Mouse (Mus musculus) liver, embryonic 15.5 days (tissue): ENCODE data around the gene Nudt7. TPM values are rescaled to one million over a fixed set of nuclear protein-coding genes. Genes with fewer than 3 reads are reported as not detected.

Experiments used
- ATAC-seq: fragments of 200-750 bp; cut with Nextera tagmentation; 2 replicates; pipeline ENCODE4 v1.8.0; 2017; ENCODE audit warnings: moderate number of reproducible peaks, mild to moderate bottlenecking, moderate library complexity; ENCODE audit not compliant: insufficient read depth
- H3K27ac ChIP-seq: fragments of 300-500 bp; sonication (generic); replicated peaks from 2 replicates; pipeline ENCODE4 v1.5.1; 2015; ENCODE audit warnings: mild to moderate bottlenecking, inconsistent platforms
- H3K27me3 ChIP-seq: fragments of 300-500 bp; sonication (generic); 2 replicates; pipeline ENCODE4 v1.6.1; 2015; ENCODE audit warnings: mild to moderate bottlenecking, inconsistent platforms
- H3K36me3 ChIP-seq: fragments of 300-500 bp; sonication (generic); replicated peaks from 2 replicates; pipeline ENCODE4 v1.6.1; 2015; ENCODE audit warnings: moderate library complexity, mild to moderate bottlenecking, inconsistent platforms
- H3K4me1 ChIP-seq: fragments of 300-500 bp; sonication (generic); replicated peaks from 2 replicates; pipeline ENCODE4 v1.6.1; 2015; ENCODE audit warnings: inconsistent platforms
- H3K4me2 ChIP-seq: fragments of 300-500 bp; sonication (generic); 2 replicates; pipeline ENCODE4 v1.6.1; 2015; ENCODE audit warnings: moderate library complexity, mild to moderate bottlenecking, inconsistent platforms
- H3K4me3 ChIP-seq: fragments of 300-500 bp; sonication (generic); replicated peaks from 2 replicates; pipeline ENCODE4 v1.5.1; 2015; ENCODE audit warnings: mild to moderate bottlenecking, inconsistent platforms
- H3K9ac ChIP-seq: fragments of 300-500 bp; sonication (generic); 2 replicates; pipeline ENCODE4 v1.6.1; 2015; ENCODE audit warnings: moderate library complexity, mild to moderate bottlenecking, inconsistent platforms
- H3K9me3 ChIP-seq: fragments of 300-500 bp; sonication (generic); replicated peaks from 2 replicates; pipeline ENCODE4 v1.6.1; 2016; ENCODE audit warnings: inconsistent platforms
- WGBS: fragments of 180-500 bp; shearing (Covaris S2); methylation state at CpG from one replicate; pipeline ENCODE4 v1.1.7; 2015; ENCODE audit warnings: mixed read lengths; ENCODE audit not compliant: insufficient replicate concordance; 5-methylcytosine and 5-hydroxymethylcytosine counted together
- polyA plus RNA-seq: library from polyadenylated mRNA; unstranded; fragments of >200 nt; fragmentation: Nextera tagmentation; extraction: Ambion mirVana; gene quantifications from 2 replicates; pipeline ENCODE4 v1.2.1, GENCODE M21; 2015

The Nudt7 gene
- polyA plus RNA-seq, 1 experiment from 2014 or later: 15.6 TPM

GRCm38 (mm10) chr8:114143645-114144290, 10.4 kb downstream of the Nudt7 start:
- Histone ChIP-seq H3K9me3 (no peaks in the 10 kb centered on the region), H3K4me2 (no peak overlapping the region), H3K27ac (no peak overlapping the region), H3K4me3 (no peak overlapping the region), H3K27me3 (no peaks in the 10 kb centered on the region), H3K9ac (no peak overlapping the region), H3K4me1 (peaks cover 9% of the 10 kb centered on the region), H3K36me3 (peaks cover 4% of the 10 kb centered on the region; the same call in 1 of the 2 replicates)
- 56% methylated on average over 4 of the region's 4 CpGs for WGBS
- ATAC-seq: no peak

- H3K27me3 ChIP-seq: no peaks in the 10 kb centered on the region
- H3K36me3 ChIP-seq: 0 out of 2 replicates have a peak, but pooled peaks cover 4% of the 10 kb centered on the region
- H3K4me3 ChIP-seq: no peak overlapping the region
- no peak overlapping the region for H3K9ac ChIP-seq
- no peaks in the 10 kb centered on the region for H3K9me3 ChIP-seq
- no peak overlapping the region for H3K27ac ChIP-seq
- no peaks in the 10 kb centered on the region for H3K4me1 ChIP-seq
- WGBS: 69% methylated on average over 6 of the region's 6 CpGs
- H3K4me2 ChIP-seq: no peak overlapping the region
- ATAC-seq: no peak
These were observed 20.1 kb downstream of the Nudt7 start for GRCm38 (mm10) chr8:114153311-114154045.

- Histone ChIP-seq H3K4me2 (no peak overlapping the region), H3K36me3 (no peaks in the 10 kb centered on the region), H3K9me3 (no peaks in the 10 kb centered on the region), H3K4me1 (no peaks in the 10 kb centered on the region), H3K27me3 (no peaks in the 10 kb centered on the region), H3K9ac (no peak overlapping the region), H3K27ac (no peak overlapping the region), H3K4me3 (no peak overlapping the region)
- no peak for ATAC-seq
- WGBS: 42% methylated on average over 2 of the region's 2 CpGs
These were observed 25.2 kb downstream of the Nudt7 start for GRCm38 (mm10) chr8:114158586-114158985.

GRCm38 (mm10) chr8:114159666-114160065, 26.3 kb downstream of the Nudt7 start:
- ATAC-seq: no peak
- Histone ChIP-seq H3K9ac (no peak overlapping the region), H3K27me3 (no peaks in the 10 kb centered on the region), H3K4me2 (no peak overlapping the region), H3K27ac (no peak overlapping the region), H3K4me3 (no peak overlapping the region), H3K9me3 (no peaks in the 10 kb centered on the region), H3K4me1 (no peaks in the 10 kb centered on the region), H3K36me3 (no peaks in the 10 kb centered on the region)
- WGBS: 65% methylated on average over 3 of the region's 3 CpGs

GRCm38 (mm10) chr8:114163871-114164270, 30.5 kb downstream of the Nudt7 start:
- 61% methylated on average over 3 of the region's 3 CpGs for WGBS
- Histone ChIP-seq H3K9me3 (no peaks in the 10 kb centered on the region), H3K4me1 (no peaks in the 10 kb centered on the region), H3K4me2 (no peak overlapping the region), H3K27me3 (no peaks in the 10 kb centered on the region), H3K4me3 (no peak overlapping the region), H3K36me3 (no peaks in the 10 kb centered on the region), H3K27ac (no peak overlapping the region), H3K9ac (no peak overlapping the region)
- ATAC-seq: no peak

GRCm38 (mm10) chr8:114164444-114165096, 31.2 kb downstream of the Nudt7 start:
- H3K4me3 ChIP-seq: no peak overlapping the region
- H3K27me3 ChIP-seq: no peaks in the 10 kb centered on the region
- no peaks in the 10 kb centered on the region for H3K9me3 ChIP-seq
- no peak overlapping the region for H3K9ac ChIP-seq
- no peak overlapping the region for H3K27ac ChIP-seq
- no peaks in the 10 kb centered on the region for H3K36me3 ChIP-seq
- H3K4me1 ChIP-seq: no peaks in the 10 kb centered on the region
- ATAC-seq: no peak
- 59% methylated on average over 6 of the region's 6 CpGs for WGBS
- H3K4me2 ChIP-seq: no peak overlapping the region

- H3K4me1 ChIP-seq: no peaks in the 10 kb centered on the region
- H3K4me3 ChIP-seq: no peak overlapping the region
- no peaks in the 10 kb centered on the region for H3K9me3 ChIP-seq
- H3K27ac ChIP-seq: no peak overlapping the region
- H3K9ac ChIP-seq: no peak overlapping the region
- no peak for ATAC-seq
- 48% methylated on average over 2 of the region's 2 CpGs for whole genome bisulfite sequencing
- H3K36me3 ChIP-seq: no peaks in the 10 kb centered on the region
- H3K27me3 ChIP-seq: no peaks in the 10 kb centered on the region
- H3K4me2 ChIP-seq: no peak overlapping the region
These were observed 32.4 kb downstream of the Nudt7 start for GRCm38 (mm10) chr8:114165741-114166140.

GRCm38 (mm10) chr8:114176721-114177120, 43.4 kb downstream of the Nudt7 start:
- Histone ChIP-seq H3K36me3 (no peaks in the 10 kb centered on the region), H3K9me3 (no peaks in the 10 kb centered on the region)
- 43% methylated on average over 3 of the region's 3 CpGs for WGBS

GRCm38 (mm10) chr8:114193334-114193733, 60.0 kb downstream of the Nudt7 start:
- no peak overlapping the region for H3K9ac ChIP-seq
- H3K27me3 ChIP-seq: no peaks in the 10 kb centered on the region
- H3K4me2 ChIP-seq: no peak overlapping the region
- 46% methylated on average over 5 of the region's 5 CpGs for WGBS
- no peak overlapping the region for H3K27ac ChIP-seq
- H3K4me3 ChIP-seq: no peak overlapping the region
- ATAC-seq: no peak
- H3K36me3 ChIP-seq: no peaks in the 10 kb centered on the region
- H3K9me3 ChIP-seq: no peaks in the 10 kb centered on the region
- H3K4me1 ChIP-seq: no peaks in the 10 kb centered on the region

More at GRCm38 (mm10) chr8:114176721-114177120, 43.4 kb downstream of the Nudt7 start:
- ATAC-seq: no peak
- Histone ChIP-seq H3K9ac (no peak overlapping the region), H3K27me3 (no peaks in the 10 kb centered on the region), H3K4me2 (no peak overlapping the region), H3K4me3 (no peak overlapping the region), H3K27ac (no peak overlapping the region), H3K4me1 (no peaks in the 10 kb centered on the region)

- Histone ChIP-seq H3K4me1 (no peaks in the 10 kb centered on the region), H3K36me3 (no peaks in the 10 kb centered on the region), H3K9ac (no peak overlapping the region), H3K27ac (no peak overlapping the region), H3K9me3 (no peaks in the 10 kb centered on the region), H3K27me3 (peaks cover 8% of the 10 kb centered on the region), H3K4me3 (no peak overlapping the region), H3K4me2 (no peak overlapping the region)
- 45% methylated on average over 2 of the region's 2 CpGs for WGBS
- no peak for ATAC-seq
These were observed 65.6 kb downstream of the Nudt7 start for GRCm38 (mm10) chr8:114198990-114199389.
